13 mouse cellular contexts compared by ENCODE assay signal in genomic region chr4:118500171-118500724, GRCm38 (mm10). TPM values are rescaled to one million over a fixed set of nuclear protein-coding genes. Genes with fewer than 3 reads are reported as not detected.
DNase-seq lines count a peak whose midpoint lies in the region; ATAC-seq lines count a peak whose summit lies in the region.
"Had no signal": no experiment of that assay in that cellular context is flagged by ENCODE, and none has a peak within 500 bp of the region (broad histone marks: within the 10 kb centered on the region; RNA-seq: fewer than 3 reads in every experiment).

No protein-coding gene starts in this region.

- no peak for ATAC-seq in erythroid progenitor cell, adult 5-6 weeks (replicated peaks; ENCODE audit: low FRiP score, poor library complexity, severe bottlenecking)

- intact Hi-C loops in left cerebral cortex, postnatal 14 days (cut with DNase I) = loop anchor here (10.0 kb wide), 1 partner anchor 45 kb away; the partner anchor contains the start of gene Mpl

- DNase-seq in adrenal gland, adult 2 months = peak; percentile 40
- DNase-seq in adrenal gland, postnatal 10 days = no peak
- peak; percentile 17 to 39 for DNase-seq in left cerebral cortex, postnatal 14 days (ENCODE audit: low spot score in 2 of 2)
- DNase-seq in left cerebral cortex, adult 11 months (ENCODE audit: low spot score) = no peak
- DNase-seq in ZHBTc4 (ENCODE audit: low read depth, low spot score) = peak; percentile 42
- DNase-seq in kidney, postnatal 10 days = peak; percentile 43
- no peak for DNase-seq in embryo, embryonic 9.5 days (ENCODE audit: extremely low spot score)
- DNase-seq: cerebellum, postnatal 36 days; lung, adult 2 months; retina, postnatal 1 day had no signal

RNA-seq across cellular contexts. Expression of gene Tie1, which starts 10.4 kb away (rescaled TPM):
- total RNA-seq in adrenal gland, adult 2 months (2021) = 10 to 100 TPM; 30.3 to 52.5 TPM
- 78.4 and 96.9 TPM in 2 replicates for polyA plus RNA-seq in adrenal gland, adult 2 months (2012; rRNA removed)
- 10 to 100 TPM; 67.3 to 74.7 TPM for total RNA-seq in adrenal gland, postnatal 10 days (2021)
- total RNA-seq in left cerebral cortex, postnatal 14 days (2021) = 10 to 100 TPM; 12.5 to 14.8 TPM
- total RNA-seq in erythroid progenitor cell, adult 5-6 weeks (2015; ENCODE audit: low replicate concordance) = not detected in 2 replicates
- not detected in 2 replicates for total RNA-seq in erythroid progenitor cell, adult 5-6 weeks (2017; ENCODE audit: low replicate concordance)

RNA-seq across cellular contexts. Expression of gene 2610528J11Rik, which starts 26.6 kb away (rescaled TPM):
- total RNA-seq in adrenal gland, adult 2 months (2021) = not detected
- polyA plus RNA-seq in adrenal gland, adult 2 months (2012; rRNA removed) = not detected in 2 replicates
- total RNA-seq in adrenal gland, postnatal 10 days (2021) = 1 to 10 TPM; 2.6 to 4.0 TPM
- total RNA-seq in left cerebral cortex, postnatal 14 days (2021) = not detected
- total RNA-seq in erythroid progenitor cell, adult 5-6 weeks (2015; ENCODE audit: low replicate concordance) = not detected in 2 replicates
- total RNA-seq in erythroid progenitor cell, adult 5-6 weeks (2017; ENCODE audit: low replicate concordance) = not detected in 2 replicates
- total RNA-seq: left cerebral cortex, adult 2 months had no signal

RNA-seq across cellular contexts. Expression of gene Mpl, which starts 42.9 kb away (rescaled TPM):
- under 1 TPM in 1 of 2 experiments, not detected in 1; 0.17 TPM for total RNA-seq in adrenal gland, adult 2 months (2021)
- 0.04 TPM in 1 of 2 replicates, not detected in the other for polyA plus RNA-seq in adrenal gland, adult 2 months (2012; rRNA removed)
- total RNA-seq in adrenal gland, postnatal 10 days (2021) = under 1 TPM; 0.15 to 0.30 TPM
- under 1 TPM; 0.51 to 0.55 TPM for total RNA-seq in left cerebral cortex, postnatal 14 days (2021)
- 0.72 and 3.8 TPM in 2 replicates for total RNA-seq in erythroid progenitor cell, adult 5-6 weeks (2015; ENCODE audit: low replicate concordance)
- total RNA-seq in erythroid progenitor cell, adult 5-6 weeks (2017; ENCODE audit: low replicate concordance) = 0.77 TPM in 1 of 2 replicates, not detected in the other

RNA-seq across cellular contexts. Expression of gene Tmem125, which starts 43.6 kb away (rescaled TPM):
- under 1 TPM in 1 of 2 experiments, not detected in 1; 0.21 TPM for total RNA-seq in adrenal gland, adult 2 months (2021)
- polyA plus RNA-seq in adrenal gland, adult 2 months (2012; rRNA removed) = 0.17 and 0.33 TPM in 2 replicates
- 1 to 10 TPM; 1.3 to 1.6 TPM for total RNA-seq in adrenal gland, postnatal 10 days (2021)
- total RNA-seq in left cerebral cortex, postnatal 14 days (2021) = 1 to 10 TPM; 6.0 to 7.9 TPM
- not detected in 2 replicates for total RNA-seq in erythroid progenitor cell, adult 5-6 weeks (2015; ENCODE audit: low replicate concordance)
- total RNA-seq in erythroid progenitor cell, adult 5-6 weeks (2017; ENCODE audit: low replicate concordance) = not detected in 2 replicates
- polyA plus RNA-seq: neural tube, embryonic 11.5 days had no signal

Comparison
In these comparisons a context has a peak if more than half of its experiments do, and no peak if none do; other contexts are left out.
1. DNase-seq: peak in adrenal gland, adult 2 months (single experiment), left cerebral cortex, postnatal 14 days (2 of 2), ZHBTc4 (single experiment) and kidney, postnatal 10 days (single experiment); none in adrenal gland, postnatal 10 days (single experiment), left cerebral cortex, adult 11 months (single experiment) and embryo, embryonic 9.5 days (single experiment).
2. RNA of gene Tie1, which starts 10.4 kb away (total RNA-seq): 67.3 to 74.7 TPM in adrenal gland, postnatal 10 days, 30.3 to 52.5 TPM in adrenal gland, adult 2 months and 12.5 to 14.8 TPM in left cerebral cortex, postnatal 14 days; not detected in erythroid progenitor cell, adult 5-6 weeks; every median in the first group is over 10 times any median in the second.